Mouse (Mus musculus) megakaryocyte, embryonic 14.5 days (primary cell): ENCODE data around the gene Cdkn1a. TPM values are rescaled to one million over a fixed set of nuclear protein-coding genes. Genes with fewer than 3 reads are reported as not detected.
"Not testable (repeated sequence)": the region's sequence is repeated elsewhere in the genome, so short reads cannot be mapped to it uniquely, and the experiment has no call there.

ENCODE experiments used
- H3K27me3 ChIP-seq: replicated peaks from 2 replicates; pipeline ENCODE3; 2012; ENCODE audit warnings: inconsistent platforms
- H3K36me3 ChIP-seq: replicated peaks from 2 replicates; pipeline ENCODE3; 2012; ENCODE audit warnings: low read length, inconsistent platforms, mixed read lengths
- H3K4me1 ChIP-seq: 2 replicates; pipeline ENCODE4 v1.6.1; 2012; ENCODE audit warnings: inconsistent platforms
- H3K4me3 ChIP-seq: replicated peaks from 2 replicates; pipeline ENCODE3; 2012; ENCODE audit warnings: moderate library complexity, mild to moderate bottlenecking, inconsistent platforms
- H3K9me3 ChIP-seq: 2 replicates; pipeline ENCODE4 v1.6.1; 2012; ENCODE audit warnings: inconsistent platforms
- FLI1 ChIP-seq: IDR thresholded peaks from 2 replicates; pipeline ENCODE4 v1.6.1; 2012; ENCODE audit warnings: low read length, inconsistent platforms, mixed read lengths
- GATA1 ChIP-seq: IDR thresholded peaks from 3 replicates; pipeline ENCODE4 v1.6.1; 2012; ENCODE audit warnings: mixed read lengths, low read length, inconsistent platforms, borderline replicate concordance
- polyA plus RNA-seq: library from polyadenylated mRNA; stranded (reverse); fragments of >175 nt; gene quantifications from 2 replicates; pipeline ENCODE4 v1.2.3, GENCODE M21; 2012; ENCODE audit warnings: low replicate concordance; ENCODE audit not compliant: insufficient read depth

Cdkn1a gene
- polyA plus RNA-seq, 1 experiment, result 253 TPM

DNA sequence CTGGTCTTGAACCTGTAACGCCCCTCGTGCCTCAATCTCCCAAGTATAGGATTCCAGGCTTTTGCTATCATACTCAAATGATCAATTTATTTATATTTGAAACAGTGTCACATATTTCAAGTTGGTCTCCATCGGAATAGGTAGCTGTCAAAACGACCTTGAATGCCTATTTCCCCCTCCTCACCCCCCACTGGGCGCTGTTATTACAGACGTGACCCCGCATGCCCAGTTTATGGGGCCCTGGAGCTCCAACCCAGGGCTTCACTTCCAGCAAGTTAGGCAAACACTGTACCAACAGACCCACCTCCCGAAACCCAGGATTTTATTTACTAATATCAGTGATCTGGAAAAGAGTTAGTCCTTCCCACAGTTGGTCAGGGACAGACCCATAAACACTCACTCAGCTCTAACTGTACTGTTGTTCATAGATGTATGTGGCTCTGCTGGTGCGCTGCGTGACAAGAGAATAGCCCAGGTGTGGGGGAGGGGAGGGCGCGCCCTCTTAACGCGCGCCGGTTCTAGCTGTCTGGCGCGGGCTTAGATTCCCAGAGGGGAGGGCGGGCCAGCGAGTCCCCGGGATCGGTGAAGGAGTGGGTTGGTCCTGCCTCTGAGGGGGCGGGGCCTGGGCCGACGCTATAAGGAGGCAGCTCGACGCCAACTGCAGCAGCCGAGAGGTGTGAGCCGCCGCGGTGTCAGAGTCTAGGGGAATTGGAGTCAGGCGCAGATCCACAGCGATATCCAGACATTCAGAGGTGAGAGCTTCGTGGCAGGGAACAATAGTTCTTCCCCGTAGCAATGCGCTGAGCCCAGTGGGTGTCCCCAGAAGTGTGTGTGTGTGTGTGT lies 2.6 kb downstream of the Cdkn1a start:
- H3K27me3 ChIP-seq, result no peaks in the 10 kb centered on the region
- TF ChIP-seq FLI1 (no peak), GATA1 (no peak)
- peaks cover 4% of the 10 kb centered on the region; the same call in 1 of the 2 replicates for H3K9me3 ChIP-seq
- H3K4me3 ChIP-seq, result peak overlapping the region; percentile 100
- H3K4me1 ChIP-seq, result peaks cover 61% of the 10 kb centered on the region
- H3K36me3 ChIP-seq, result peaks cover 34% of the 10 kb centered on the region

DNA sequence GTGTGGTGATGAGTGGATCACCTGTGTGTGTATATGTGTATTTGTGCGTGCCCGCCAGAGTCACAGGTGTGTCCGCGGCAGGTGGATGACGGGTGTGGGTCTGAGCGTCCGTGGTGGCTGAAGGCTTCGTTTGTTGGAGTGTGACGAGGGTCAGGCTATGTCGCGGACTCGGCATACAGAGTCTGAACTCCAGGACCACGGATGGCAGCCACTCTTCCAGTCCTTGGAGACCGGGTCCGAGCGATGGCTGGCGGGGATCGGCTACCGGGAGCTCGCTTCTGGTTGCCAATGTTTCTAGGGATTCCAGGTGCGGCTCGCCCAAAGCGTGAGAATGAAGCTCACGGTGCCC lies 3.2 kb downstream of the Cdkn1a start:
- no peak for TF ChIP-seq FLI1
- TF ChIP-seq GATA1, result no peak
- Histone ChIP-seq H3K27me3 (no peaks in the 10 kb centered on the region), H3K4me3 (peak overlapping the region; percentile 100), H3K9me3 (no peaks in the 10 kb centered on the region), H3K36me3 (peaks cover 37% of the 10 kb centered on the region), H3K4me1 (peaks cover 67% of the 10 kb centered on the region)

DNA sequence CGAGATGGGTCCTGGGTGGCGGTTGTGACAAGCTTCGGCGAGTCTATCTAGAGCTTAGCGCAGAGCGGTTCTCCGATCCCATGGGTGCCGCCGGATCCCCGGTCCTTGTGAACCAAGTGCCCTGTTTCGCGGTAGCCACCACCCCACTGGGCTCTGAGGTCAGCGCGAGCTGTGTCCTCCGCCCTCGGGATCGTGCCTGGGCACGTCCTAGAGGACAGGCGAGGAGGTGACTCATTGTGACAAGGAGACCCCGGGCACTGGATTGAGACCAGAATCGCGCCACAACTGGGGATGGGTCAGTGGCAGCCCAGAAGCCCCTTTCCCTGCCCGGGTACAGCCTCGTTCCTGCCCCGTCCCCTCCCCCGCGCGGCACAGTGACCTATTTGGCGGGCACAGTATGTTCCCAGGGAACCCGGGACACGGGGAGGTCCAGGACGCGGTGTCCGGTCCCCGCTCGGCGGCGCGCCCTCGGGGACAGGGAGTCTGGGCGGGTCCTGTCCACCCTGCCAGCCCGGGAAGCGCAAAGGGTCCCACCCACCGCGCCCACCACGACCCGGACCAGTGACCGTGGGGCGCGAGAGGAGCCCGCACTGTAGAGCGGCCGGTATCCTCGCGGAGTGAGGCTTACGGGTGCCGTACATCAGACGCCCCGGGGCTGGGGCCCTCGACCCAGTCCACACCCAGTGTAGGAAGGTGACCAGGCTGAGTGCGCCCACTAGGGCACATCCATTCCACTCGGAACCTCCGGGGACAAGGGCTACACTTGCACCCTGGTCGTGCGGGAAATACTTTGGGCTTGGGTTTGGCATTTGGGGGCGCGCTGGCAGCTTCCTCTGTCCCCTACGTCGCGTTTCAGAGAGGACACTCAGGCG lies 3.8 kb downstream of the Cdkn1a start:
- H3K27me3 ChIP-seq, result no peaks in the 10 kb centered on the region
- peaks cover 70% of the 10 kb centered on the region for H3K4me1 ChIP-seq
- TF ChIP-seq GATA1, result no peak
- no peak for TF ChIP-seq FLI1
- no peaks in the 10 kb centered on the region for H3K9me3 ChIP-seq
- peak overlapping the region; percentile 100 for H3K4me3 ChIP-seq
- H3K36me3 ChIP-seq, result peaks cover 43% of the 10 kb centered on the region

DNA sequence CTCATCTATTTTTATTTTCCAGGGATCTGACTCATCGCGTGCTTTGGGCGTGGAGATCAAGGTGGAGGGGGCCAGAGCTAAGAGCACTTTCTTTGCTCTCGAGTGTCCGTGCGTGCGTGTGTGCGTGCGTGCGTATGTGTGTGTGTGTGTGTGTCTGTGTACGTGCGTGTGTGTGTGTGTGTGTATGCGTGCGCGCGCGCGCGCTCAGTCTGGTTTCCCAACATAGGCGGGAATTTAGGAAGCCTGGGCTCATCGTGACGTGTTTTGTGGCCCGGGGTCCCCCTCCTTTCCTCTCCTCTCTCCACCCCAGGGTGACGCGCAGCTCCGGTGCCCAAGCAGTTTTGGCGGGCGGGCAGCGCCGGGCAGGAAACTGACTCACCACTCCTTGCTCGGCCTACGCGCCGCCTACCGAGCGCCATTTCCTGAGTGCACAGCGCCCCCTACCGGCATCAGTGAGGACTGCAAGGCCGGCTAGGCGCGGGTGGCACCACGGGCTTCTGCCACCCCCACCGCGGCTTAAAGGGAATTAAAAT lies 4.5 kb downstream of the Cdkn1a start:
- Histone ChIP-seq H3K4me1 (peaks cover 72% of the 10 kb centered on the region), H3K36me3 (peaks cover 50% of the 10 kb centered on the region), H3K27me3 (no peaks in the 10 kb centered on the region), H3K9me3 (no peaks in the 10 kb centered on the region), H3K4me3 (peak overlapping the region; percentile 100)
- TF ChIP-seq GATA1 (no peak), FLI1 (peak; percentile 65; the same call in 1 of the 2 replicates)

DNA sequence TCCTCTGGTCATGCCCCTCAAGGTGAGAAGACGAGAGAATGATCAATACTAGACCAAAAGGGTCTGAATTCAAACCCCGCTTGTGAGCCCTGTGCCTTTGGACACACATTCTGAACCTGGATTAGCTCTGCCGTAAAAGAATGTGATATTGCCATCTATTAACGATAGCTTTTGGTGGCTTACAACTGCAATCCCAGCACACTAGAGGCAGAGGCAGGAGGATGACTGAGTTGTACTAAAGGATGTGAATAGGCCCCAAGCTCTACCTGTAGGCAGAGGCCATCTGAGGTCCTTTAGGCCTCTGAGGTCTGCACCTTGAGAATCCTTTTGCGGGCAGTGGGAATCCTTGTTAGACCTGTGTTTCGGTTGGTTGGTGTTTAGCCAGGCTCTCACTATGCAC lies 5.5 kb downstream of the Cdkn1a start:
- Histone ChIP-seq H3K4me3 (peak overlapping the region; percentile 100), H3K4me1 (peaks cover 65% of the 10 kb centered on the region)

DNA sequence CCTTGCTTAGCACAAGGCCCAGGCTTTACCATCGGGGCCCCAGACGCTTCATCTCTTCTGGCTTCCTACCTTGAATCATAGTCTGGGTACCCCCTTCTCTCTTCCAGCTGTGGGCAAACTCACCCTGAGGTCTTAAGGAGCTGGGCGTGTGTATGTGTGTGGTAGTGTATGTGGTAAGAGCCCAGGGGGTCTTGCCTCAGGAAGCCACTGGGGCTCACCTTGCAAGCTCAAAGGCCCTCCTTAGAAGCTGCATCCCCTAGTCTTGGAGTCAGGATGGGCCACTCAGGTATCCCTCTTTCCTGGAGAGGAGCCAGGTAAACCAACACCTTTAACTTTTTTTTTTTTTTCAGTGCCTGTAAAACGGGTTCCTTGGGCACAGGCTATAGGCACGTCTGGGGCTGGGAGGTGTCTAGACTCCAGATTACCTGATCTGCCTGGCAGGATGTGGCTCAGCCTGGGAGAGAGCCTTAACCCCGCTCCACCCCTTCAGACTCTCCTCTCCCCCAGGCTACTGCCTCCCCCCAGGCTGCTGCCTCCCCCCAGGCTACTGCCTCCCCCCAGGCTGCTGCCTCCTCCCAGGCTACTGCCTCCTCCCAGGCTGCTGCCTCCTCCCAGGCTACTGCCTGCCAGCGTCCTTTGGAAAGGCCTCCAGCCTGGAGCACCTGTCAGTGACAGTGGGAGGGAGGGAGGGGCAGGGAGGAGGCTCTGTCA lies 6.2 kb downstream of the Cdkn1a start:
- TF ChIP-seq FLI1 (no peak), GATA1 (no peak)
- peak overlapping the region; percentile 100 for H3K4me3 ChIP-seq
- peaks cover 57% of the 10 kb centered on the region for H3K4me1 ChIP-seq
- H3K36me3 ChIP-seq, result peaks cover 56% of the 10 kb centered on the region
- no peaks in the 10 kb centered on the region for H3K27me3 ChIP-seq
- no peaks in the 10 kb centered on the region for H3K9me3 ChIP-seq

More for the DNA sequence above, 5.5 kb downstream of the Cdkn1a start:
- no peaks in the 10 kb centered on the region for H3K9me3 ChIP-seq
- H3K36me3 ChIP-seq, result peaks cover 56% of the 10 kb centered on the region
- TF ChIP-seq FLI1, result no peak
- no peak for TF ChIP-seq GATA1
- H3K27me3 ChIP-seq, result no peaks in the 10 kb centered on the region

DNA sequence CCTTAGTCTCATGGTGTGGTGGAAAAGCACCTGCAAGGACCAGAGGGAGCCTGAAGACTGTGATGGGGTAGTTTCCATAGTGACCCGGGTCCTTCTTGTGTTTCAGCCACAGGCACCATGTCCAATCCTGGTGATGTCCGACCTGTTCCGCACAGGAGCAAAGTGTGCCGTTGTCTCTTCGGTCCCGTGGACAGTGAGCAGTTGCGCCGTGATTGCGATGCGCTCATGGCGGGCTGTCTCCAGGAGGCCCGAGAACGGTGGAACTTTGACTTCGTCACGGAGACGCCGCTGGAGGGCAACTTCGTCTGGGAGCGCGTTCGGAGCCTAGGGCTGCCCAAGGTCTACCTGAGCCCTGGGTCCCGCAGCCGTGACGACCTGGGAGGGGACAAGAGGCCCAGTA lies 7.5 kb downstream of the Cdkn1a start:
- peaks cover 44% of the 10 kb centered on the region for H3K4me1 ChIP-seq
- peaks cover 56% of the 10 kb centered on the region for H3K36me3 ChIP-seq
- TF ChIP-seq FLI1 (no peak), GATA1 (no peak)
- no peaks in the 10 kb centered on the region for H3K9me3 ChIP-seq
- H3K4me3 ChIP-seq, result peak overlapping the region; percentile 60
- H3K27me3 ChIP-seq, result no peaks in the 10 kb centered on the region

DNA sequence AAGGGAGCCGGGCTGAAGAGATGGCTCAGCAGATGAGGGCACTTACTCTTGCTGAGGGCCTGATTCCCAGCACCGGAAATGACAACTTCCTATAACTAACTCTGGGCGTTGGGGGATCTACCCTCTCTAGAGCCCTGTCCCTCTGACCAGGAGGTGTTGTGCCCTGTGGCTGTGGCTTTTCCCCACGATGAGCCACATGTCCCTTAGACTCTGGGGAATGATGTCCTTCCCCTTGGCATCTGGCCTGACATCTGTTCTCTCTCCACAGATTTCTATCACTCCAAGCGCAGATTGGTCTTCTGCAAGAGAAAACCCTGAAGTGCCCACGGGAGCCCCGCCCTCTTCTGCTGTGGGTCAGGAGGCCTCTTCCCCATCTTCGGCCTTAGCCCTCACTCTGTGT lies 8.3 kb downstream of the Cdkn1a start:
- Histone ChIP-seq H3K4me1 (peaks cover 42% of the 10 kb centered on the region), H3K36me3 (peaks cover 56% of the 10 kb centered on the region), H3K9me3 (no peaks in the 10 kb centered on the region), H3K27me3 (no peaks in the 10 kb centered on the region), H3K4me3 (no peak overlapping the region)
- TF ChIP-seq FLI1, result no peak
- TF ChIP-seq GATA1, result no peak

DNA sequence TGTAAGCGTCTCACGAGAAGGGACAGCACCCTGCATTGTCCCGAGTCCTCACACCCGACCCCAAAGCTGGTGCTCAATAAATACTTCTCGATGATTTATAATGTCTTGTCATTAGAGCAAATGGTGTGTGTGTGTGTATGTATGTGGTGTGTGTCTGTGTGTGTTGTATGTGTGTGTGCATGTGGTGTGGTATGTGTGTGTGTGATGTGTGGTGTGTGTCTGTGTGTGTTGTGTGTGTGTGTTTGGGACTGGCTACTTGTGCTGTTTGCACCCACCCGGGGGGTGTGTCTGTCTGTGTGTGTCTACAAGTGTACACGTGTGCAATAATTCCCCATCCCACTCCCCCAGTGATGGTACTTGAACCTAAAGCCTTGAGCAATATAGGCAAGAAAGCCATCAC lies 9.9 kb downstream of the Cdkn1a start:
- H3K9me3 ChIP-seq, result no peaks in the 10 kb centered on the region
- no peaks in the 10 kb centered on the region for H3K27me3 ChIP-seq
- peaks cover 51% of the 10 kb centered on the region for H3K36me3 ChIP-seq

DNA sequence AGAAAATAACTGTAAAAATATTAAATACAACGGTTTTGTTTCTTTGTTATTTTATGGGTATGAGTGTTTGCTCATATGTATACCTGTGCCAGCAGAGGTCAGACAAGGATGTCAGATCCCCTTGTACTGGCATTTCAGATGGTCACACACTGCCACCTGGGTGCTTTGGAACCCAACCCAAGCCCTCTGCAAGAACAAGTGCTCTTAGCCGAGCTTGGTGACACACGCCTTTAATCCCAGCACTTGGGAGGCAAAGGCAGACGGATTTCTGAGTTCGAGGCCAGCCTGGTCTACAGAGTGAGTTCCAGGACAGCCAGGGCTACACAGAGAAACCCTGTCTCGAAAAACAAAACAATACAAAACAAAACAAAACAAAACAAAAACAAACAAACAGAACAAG lies 19.6 kb downstream of the Cdkn1a start:
- H3K27me3 ChIP-seq, H3K9me3 ChIP-seq, H3K36me3 ChIP-seq, H3K4me3 ChIP-seq: not testable (repeated sequence)
- H3K4me1 ChIP-seq, result peaks cover 23% of the 10 kb centered on the region

More for the DNA sequence above, 9.9 kb downstream of the Cdkn1a start:
- peaks cover 41% of the 10 kb centered on the region for H3K4me1 ChIP-seq
- no peak for TF ChIP-seq GATA1
- TF ChIP-seq FLI1, result no peak
- H3K4me3 ChIP-seq, result no peak overlapping the region
